Mouse (Mus musculus) liver, postnatal 0 days (tissue): ENCODE measurements around the gene Fignl2.

Source experiments
- CTCF ChIP-seq: sonication (generic); IDR thresholded peaks from 2 replicates; pipeline ENCODE4 v1.5.1; 2016; ENCODE audit warnings: antibody characterized with exemption, low read depth
- EP300 ChIP-seq: IDR thresholded peaks from 2 replicates; pipeline ENCODE4 v1.6.1; 2016; ENCODE audit warnings: antibody characterized with exemption, low read depth, mild to moderate bottlenecking

GRCm38 (mm10) chr15:101075656-101076055, 2.7 kb downstream of the Fignl2 start:
- TF ChIP-seq CTCF (no peak), EP300 (no peak)
